Mouse (Mus musculus): ENCODE data around the gene Gab1.

Gene Gab1

DNA sequence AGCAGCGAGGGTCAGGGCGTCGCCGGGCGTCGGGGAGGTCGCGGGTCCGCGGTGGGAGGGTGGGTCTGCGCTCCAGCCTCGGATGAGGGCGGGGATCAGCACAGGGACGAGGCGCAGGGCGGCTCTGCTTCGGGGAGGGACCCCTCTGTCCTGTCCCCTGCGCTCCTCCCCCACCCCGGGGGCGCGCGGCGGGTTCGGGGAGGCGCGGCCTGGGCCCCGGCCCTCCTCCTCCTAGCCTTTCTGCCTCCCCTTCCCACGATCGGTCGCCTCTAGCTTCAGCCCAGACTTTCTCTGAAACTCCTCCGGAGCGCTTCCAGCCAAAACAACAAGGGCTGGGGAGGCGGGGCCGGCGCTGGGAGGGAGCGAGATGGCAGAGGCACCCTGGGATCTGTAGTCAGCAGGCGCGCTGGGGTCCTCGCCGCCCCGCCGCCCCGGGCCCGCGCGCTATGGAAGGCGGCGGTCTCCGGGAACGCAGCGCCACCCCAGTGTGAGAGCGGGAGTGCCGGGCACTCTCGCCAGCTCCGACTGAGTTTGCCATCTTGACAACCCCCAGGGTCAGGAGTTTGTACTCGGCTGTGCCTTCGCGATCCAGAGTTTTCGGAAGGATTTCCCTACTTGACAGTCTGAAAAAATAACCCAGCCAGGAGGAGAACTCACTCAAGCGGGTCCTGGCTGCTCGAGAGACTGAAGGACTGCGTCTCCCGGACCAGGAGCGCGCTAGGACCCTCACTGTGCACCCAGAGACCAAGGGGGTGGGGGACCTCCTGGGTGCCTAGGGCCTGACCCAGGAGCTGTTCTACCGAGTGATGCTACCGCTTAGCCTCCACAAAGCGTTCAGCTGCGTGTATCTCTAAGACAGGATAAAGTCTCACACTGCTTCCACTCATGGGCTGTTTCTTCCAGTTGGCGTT, at the start of gene Gab1:
TSS of gene Gab1 (minus strand) at position 324 of the 911 bp plus-strand sequence.
- DNase-seq (ENCODE audit: low spot score) = peak; percentile 71

DNA sequence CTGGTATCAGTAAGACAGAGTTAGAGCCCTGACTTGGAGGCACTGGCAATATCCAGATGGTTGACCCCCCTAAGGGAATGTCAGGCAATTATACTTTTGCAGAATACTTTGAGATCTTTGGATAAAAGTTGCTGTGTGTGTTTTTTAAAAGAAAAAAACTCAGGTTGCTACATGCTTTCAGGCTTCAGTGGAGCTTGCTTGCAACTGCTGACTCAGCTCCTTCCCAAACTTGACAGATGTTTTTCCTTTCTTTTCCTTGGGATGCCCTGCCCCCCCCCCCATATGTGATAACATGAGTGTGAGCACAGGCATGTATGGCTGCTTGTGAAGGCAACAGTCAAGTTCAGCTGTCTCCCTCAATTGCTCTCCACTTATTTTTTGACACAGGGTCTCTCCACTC, 48.5 kb upstream of the Gab1 start:
- no peak for DNase-seq (ENCODE audit: low spot score)

GRCm38 (mm10) chr8:80923794-80924316, 43.5 kb upstream of the Gab1 start:
- no peak for DNase-seq (ENCODE audit: low spot score)

GRCm38 (mm10) chr8:80922642-80923041, 42.3 kb upstream of the Gab1 start:
- peak; percentile 34 for DNase-seq (ENCODE audit: low spot score)

DNA sequence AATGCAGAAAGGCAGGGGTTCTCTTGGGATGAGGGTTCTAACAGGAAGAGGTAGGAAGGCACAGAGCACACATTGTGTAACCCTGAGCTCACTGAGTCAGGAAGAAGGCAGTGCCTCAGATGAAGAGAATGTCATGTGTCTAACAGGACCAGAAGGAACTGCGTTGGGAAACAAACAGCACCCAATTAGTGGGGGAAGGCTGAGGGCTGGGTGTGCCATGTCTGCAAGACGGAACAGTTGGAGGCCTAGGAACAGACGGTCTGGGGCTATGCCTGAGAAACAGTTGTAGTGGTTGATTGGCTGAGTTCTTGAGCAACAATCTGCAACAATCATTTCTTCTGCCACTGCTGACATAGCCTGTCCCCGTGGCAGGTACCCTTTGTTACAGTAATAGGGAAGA, 38.8 kb upstream of the Gab1 start:
- DNase-seq (ENCODE audit: low spot score) = no peak

DNA sequence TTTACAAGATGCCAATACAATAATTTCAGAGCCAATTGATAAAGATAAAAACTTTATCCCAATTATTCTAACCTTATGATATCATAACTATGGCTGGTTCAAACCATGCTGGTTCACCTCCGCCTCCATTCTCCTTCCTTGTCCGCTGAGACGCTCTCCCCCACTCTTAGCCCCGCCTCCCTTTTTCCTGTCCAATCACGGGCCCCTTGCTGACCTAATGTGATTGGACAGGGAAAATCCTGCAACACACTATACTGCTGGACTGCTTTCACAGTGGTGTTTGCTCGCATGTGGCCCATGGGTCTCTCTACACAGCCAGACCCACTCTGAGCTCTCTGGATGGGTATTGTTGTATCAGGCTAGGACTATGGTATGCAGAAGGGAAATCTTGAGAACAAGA, 38.2 kb upstream of the Gab1 start:
- DNase-seq (ENCODE audit: low spot score) = no peak

DNA sequence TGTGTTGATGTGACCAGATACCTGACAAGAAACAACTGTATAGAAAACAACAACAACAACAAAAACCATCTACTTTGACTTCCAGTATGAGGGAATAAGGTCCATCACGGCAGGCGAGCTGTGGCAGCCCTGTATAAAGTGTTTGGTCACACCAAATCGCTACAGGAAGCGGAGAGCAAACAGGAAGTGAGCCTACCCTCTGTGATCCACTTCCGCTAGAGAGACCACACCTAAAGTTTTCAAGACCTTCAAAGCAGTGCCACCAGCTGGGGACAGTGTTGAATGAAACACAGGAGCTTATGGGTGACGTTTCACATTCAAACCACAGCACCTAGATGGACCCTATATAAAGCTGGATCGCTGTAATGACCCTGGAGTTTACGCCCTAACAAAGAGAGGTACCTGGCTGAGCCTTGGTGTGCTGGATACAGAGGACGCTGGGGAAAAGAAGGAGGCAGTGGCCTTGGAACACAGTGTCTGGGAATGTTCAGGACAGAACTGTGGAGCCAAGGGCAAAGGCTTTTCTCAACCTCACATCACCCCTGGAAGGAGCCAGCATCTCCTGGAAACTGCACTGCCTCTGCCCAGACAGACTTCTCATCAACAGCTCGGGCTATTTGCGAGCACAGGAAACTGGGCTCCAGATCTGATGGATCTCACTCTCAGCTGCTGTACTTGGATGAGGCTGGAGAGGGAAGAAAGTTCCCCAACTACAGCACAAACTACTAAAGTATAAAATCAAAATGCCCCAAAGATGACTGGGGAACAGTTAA, 36.3 kb upstream of the Gab1 start:
- no peak for DNase-seq (ENCODE audit: low spot score)

GRCm38 (mm10) chr8:80913016-80913748, 32.9 kb upstream of the Gab1 start:
- DNase-seq (ENCODE audit: low spot score) = no peak

DNA sequence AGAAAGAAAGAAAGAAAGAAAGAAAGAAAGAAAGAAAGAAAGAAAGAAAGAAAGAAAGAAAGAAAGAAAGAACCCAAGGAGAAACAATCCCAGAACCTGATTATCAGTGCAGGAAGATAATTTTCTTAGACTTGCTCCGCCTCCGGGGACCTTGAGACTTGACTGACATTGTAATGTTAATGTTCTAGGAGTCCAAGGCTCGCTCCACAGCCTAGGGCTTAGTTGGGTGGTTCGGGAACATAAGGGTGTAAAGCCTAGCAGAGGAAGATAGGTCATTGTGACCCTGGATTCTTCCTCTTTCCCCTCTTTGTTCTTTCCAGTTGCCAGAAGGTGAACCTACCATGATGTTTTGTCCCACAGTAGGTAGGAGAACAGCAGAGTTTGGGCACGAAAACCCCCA, 31.1 kb upstream of the Gab1 start:
- DNase-seq (ENCODE audit: low spot score) = no peak

DNA sequence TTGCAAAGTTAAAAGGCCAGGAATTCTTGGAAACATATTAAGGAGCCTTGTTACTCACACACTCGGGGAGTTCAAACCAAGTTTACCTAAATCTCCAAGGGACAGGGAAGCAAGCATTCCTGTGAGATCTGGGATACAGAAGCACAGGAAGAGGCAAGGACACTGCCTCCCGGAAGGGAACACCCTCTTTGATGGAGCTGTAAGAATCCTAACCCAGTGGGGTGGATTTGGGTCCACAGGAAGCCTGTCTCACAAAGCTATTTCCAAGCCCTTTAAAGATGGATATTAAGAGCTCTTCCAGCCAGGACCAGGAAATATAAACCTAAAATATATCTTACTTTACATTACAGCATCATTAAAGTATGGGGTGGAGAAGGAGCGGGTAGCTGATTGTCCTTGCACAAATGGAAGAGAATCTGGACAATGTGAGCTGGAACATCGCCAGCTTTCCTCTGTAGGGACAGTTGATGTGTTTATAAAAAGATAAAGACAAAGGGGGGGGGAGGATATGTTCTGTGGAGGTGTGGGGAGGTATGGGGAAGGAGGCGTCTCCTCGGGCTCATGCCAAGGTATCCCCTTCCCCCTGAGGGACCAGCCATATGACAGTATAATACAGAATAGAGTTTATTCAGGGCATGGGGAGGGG, 28.1 kb upstream of the Gab1 start:
- no peak for DNase-seq (ENCODE audit: low spot score)

- DNase-seq (ENCODE audit: low spot score) = no peak
Observed at GRCm38 (mm10) chr8:80902354-80902753, 22.0 kb upstream of the Gab1 start.

- DNase-seq (ENCODE audit: low spot score) = no peak
Observed at GRCm38 (mm10) chr8:80899364-80899763, 19.0 kb upstream of the Gab1 start.

GRCm38 (mm10) chr8:80896026-80896425, 15.7 kb upstream of the Gab1 start:
- no peak for DNase-seq (ENCODE audit: low spot score)

- no peak for DNase-seq (ENCODE audit: low spot score)
Observed at GRCm38 (mm10) chr8:80895397-80895796, 15.1 kb upstream of the Gab1 start.

DNA sequence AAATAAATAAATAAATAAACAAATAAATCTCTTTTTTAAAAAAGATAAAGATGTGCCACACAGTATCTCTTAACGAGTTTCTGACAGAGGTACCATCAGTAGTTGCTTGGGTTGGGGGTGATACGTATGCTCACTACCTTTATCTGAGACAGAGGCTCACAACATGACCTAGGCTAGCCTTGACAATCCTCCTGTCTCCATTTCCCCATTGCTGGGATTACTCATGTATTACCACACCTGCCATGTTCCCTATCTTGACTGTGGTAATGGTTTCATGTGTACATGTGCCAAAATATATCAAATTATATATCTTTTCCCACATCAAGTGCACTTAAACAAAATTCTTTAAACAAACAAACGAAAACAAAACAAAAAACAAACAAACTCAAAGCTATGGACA, 14.2 kb upstream of the Gab1 start:
- no peak for DNase-seq (ENCODE audit: low spot score)

DNA sequence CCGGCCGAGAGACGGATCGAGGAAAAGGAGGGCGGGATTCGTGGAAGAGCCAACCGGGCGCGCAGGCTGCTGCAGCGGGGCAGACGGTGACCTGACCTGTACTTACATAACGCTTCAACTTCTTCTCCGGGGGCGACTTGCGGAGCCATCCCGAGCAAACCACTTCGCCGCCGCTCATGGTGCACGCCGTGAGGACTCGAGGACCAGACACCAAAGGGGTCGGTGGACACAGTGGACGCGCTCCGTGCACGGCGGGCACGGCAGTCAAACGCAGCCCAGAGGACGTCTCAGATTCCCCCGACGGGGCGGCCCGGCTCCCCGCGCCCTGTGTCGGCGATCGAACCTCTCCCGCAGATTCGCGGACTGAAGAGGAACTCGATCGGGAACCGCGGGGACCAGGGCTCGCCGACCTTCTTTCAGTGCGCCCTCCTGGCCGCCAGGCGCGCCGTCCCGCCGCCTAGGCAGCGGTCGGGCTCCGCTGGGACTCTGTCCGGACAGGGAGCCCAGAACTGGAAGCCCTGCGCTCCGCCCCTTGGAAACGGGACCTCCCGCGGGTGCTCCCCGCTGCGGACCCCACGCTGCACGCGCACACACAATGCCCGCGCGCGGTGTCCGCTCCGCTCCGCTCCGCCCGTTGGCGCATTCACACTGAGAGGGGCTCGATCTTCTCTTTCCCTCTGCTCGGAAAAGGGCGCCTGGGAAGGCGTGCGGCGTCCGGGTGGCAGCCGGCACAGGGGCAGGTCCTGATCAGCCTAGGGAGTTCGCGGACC, 708 bp downstream of the Gab1 start:
- no peak for DNase-seq (ENCODE audit: low spot score)

DNA sequence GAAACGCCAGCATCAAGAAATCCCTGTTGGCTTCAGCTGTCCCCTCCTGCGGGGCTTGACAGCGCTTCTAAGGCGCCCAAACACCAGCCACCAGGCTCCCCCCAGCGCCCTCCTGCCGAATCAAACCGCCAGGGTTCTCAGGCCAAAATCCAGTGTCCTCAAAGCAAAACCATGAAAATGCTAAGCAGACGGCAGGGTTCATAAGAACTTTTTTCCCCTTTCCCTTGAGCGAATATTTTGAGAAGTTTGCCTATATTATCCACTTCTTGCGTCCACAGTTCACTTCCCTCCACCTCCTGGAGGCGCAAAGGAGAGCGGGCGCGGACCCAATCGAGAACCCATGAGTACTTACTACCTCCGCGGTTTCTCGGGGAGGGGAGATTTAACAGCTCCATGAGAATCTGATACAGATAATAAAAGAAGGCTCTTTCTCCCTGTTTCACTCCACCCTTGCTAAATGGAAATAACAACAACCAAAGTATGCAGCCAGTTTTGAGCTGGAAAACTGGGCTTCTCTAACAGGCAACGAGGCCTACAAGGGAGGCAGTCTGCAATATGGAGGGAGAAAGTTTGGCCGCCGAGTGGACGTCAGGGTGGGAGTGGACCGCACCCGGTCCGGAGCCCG, 1.4 kb downstream of the Gab1 start:
- DNase-seq (ENCODE audit: low spot score) = no peak

- no peak for DNase-seq (ENCODE audit: low spot score)
Observed at GRCm38 (mm10) chr8:80878146-80878545, 2.2 kb downstream of the Gab1 start.

DNA sequence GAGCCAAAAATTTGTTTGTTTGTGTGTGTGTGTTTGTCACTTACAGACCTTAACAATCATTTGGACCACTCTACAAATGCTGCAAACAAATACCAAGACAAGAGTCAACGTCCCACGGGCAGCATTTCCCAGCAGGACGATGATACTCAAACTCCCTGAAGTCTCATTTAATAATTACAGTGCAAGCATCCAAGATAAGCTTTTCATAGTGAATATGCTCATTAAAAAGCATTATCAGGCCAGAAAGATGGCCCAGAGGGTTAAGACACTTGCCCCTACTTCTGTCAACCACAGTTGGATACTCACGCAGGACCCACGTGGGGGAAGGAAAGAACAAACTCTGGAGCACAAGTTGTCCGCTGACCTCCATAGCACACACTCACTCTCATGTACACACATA, 4.8 kb downstream of the Gab1 start:
- no peak for DNase-seq (ENCODE audit: low spot score)

GRCm38 (mm10) chr8:80873723-80874427, 6.4 kb downstream of the Gab1 start:
- no peak for DNase-seq (ENCODE audit: low spot score)
